Mouse (Mus musculus) G1E (cell line): ENCODE measurements around the gene Tmeff1. TPM values are rescaled to one million over a fixed set of nuclear protein-coding genes. Genes with fewer than 3 reads are reported as not detected.

ENCODE experiments used
- ATAC-seq: 2 replicates; pipeline ENCODE4 v1.8.0; 2016; ENCODE audit warnings: mild to moderate bottlenecking; ENCODE audit not compliant: insufficient number of reproducible peaks, poor library complexity, low FRiP score, severe bottlenecking; ENCODE audit errors: extremely low read depth
- DNase-seq: peaks from one replicate; pipeline ENCODE4 v3.0.0; 2012; ENCODE audit warnings: low spot score
- H3K27me3 ChIP-seq: 2 replicates; pipeline ENCODE4 v1.6.1; 2012; ENCODE audit warnings: mild to moderate bottlenecking, low read length, inconsistent platforms; ENCODE audit not compliant: insufficient read depth
- H3K36me3 ChIP-seq: replicated peaks from 2 replicates; pipeline ENCODE3; 2012; ENCODE audit warnings: mild to moderate bottlenecking, inconsistent platforms
- H3K4me1 ChIP-seq: 2 replicates; pipeline ENCODE4 v1.6.1; 2012; ENCODE audit warnings: low read depth, low read length, inconsistent platforms, mixed read lengths; ENCODE audit not compliant: insufficient read depth
- H3K4me3 ChIP-seq: 2 replicates; pipeline ENCODE4 v1.5.1; 2012; ENCODE audit warnings: low read depth, mild to moderate bottlenecking, inconsistent platforms, low read length, moderate library complexity, mixed read lengths
- H3K9me3 ChIP-seq: replicated peaks from 2 replicates; pipeline ENCODE4 v1.6.1; 2012; ENCODE audit warnings: inconsistent platforms
- CTCF ChIP-seq: IDR thresholded peaks from 2 replicates; pipeline ENCODE4 v1.5.1; 2012; ENCODE audit warnings: low read depth, low read length, inconsistent platforms, mixed read lengths
- GATA1 ChIP-seq: IDR thresholded peaks from 2 replicates; pipeline ENCODE4 v1.6.1; 2012; ENCODE audit warnings: borderline replicate concordance, low read length, inconsistent platforms, mixed read lengths
- GATA2 ChIP-seq: IDR thresholded peaks from 2 replicates; pipeline ENCODE4 v1.6.1; 2012; ENCODE audit warnings: low read depth, low read length, inconsistent platforms, borderline replicate concordance
- POLR2AphosphoS5 ChIP-seq: IDR thresholded peaks from 2 replicates; pipeline ENCODE4 v1.6.1; 2012; ENCODE audit warnings: low read depth, low read length, inconsistent platforms; ENCODE audit not compliant: insufficient replicate concordance
- TAL1 ChIP-seq: conservative IDR thresholded peaks from 2 replicates; pipeline ENCODE4 v1.6.1; 2012; ENCODE audit warnings: low read depth, low read length, inconsistent platforms, mixed read lengths
- polyA plus RNA-seq: library from polyadenylated mRNA; stranded (reverse); fragments of >175 nt; gene quantifications from 2 replicates; pipeline ENCODE4 v1.2.3, GENCODE M21; 2012
- total RNA-seq, 2 experiments: library from RNA; stranded (forward) in 1 of 2; stranded (reverse) in 1 of 2; fragments of 200-1000 nt in 1 of 2; fragments of >200 nt in 1 of 2; fragmentation: Nextera tagmentation in 1 of 2; gene quantifications; 2 replicates each; pipeline ENCODE4 v1.2.3; 2014 to 2017

The Tmeff1 gene
- total and polyA plus RNA-seq, 3 experiments = not detected

DNA sequence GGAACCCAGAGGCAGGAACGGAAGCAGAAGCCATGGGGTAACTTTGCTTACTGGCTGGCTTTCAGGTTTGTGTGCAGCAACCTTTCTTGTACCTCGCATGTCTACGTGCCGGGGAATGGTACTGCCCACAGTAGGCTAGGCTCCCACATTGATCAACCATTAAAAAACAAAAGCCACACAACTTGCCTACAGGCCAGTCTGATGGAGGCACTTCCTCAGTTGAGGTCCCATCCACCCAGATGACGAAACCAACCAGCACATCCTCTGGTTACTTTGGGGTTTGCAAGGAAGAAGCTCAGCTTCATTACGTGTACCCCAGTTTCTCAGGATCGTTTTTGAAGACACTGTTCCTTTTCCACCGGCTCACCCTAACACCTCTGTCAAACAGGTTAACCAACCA is 71.6 kb downstream of the Tmeff1 start:
- Histone ChIP-seq H3K36me3 (no peaks in the 10 kb centered on the region), H3K27me3 (no peaks in the 10 kb centered on the region), H3K4me1 (no peaks in the 10 kb centered on the region), H3K9me3 (peaks cover 38% of the 10 kb centered on the region), H3K4me3 (no peak overlapping the region)
- no peak for DNase-seq
- ATAC-seq = no peak
- no peak for TF ChIP-seq TAL1
- no peak for TF ChIP-seq GATA1
- TF ChIP-seq CTCF = no peak
- TF ChIP-seq POLR2AphosphoS5 = no peak
- no peak for TF ChIP-seq GATA2

GRCm38 (mm10) chr4:48660144-48660543 is 75.2 kb downstream of the Tmeff1 start:
- ATAC-seq (no peak), DNase-seq (no peak)
- no peak for TF ChIP-seq GATA1
- TF ChIP-seq TAL1 = no peak
- no peak for TF ChIP-seq POLR2AphosphoS5
- TF ChIP-seq CTCF = no peak
- no peak for TF ChIP-seq GATA2
- no peaks in the 10 kb centered on the region for H3K27me3 ChIP-seq
- peaks cover 34% of the 10 kb centered on the region for H3K9me3 ChIP-seq
- no peaks in the 10 kb centered on the region for H3K36me3 ChIP-seq
- H3K4me3 ChIP-seq = no peak overlapping the region
- H3K4me1 ChIP-seq = no peaks in the 10 kb centered on the region

- Histone ChIP-seq H3K4me3 (no peak overlapping the region), H3K36me3 (no peaks in the 10 kb centered on the region), H3K27me3 (no peaks in the 10 kb centered on the region), H3K4me1 (no peaks in the 10 kb centered on the region), H3K9me3 (peaks cover 33% of the 10 kb centered on the region)
- DNase-seq (no peak), ATAC-seq (no peak)
- TF ChIP-seq POLR2AphosphoS5 = no peak
- no peak for TF ChIP-seq TAL1
- TF ChIP-seq CTCF = no peak
- TF ChIP-seq GATA2 = no peak
- TF ChIP-seq GATA1 = no peak
These were observed 75.9 kb downstream of the Tmeff1 start for GRCm38 (mm10) chr4:48660619-48661575.

DNA sequence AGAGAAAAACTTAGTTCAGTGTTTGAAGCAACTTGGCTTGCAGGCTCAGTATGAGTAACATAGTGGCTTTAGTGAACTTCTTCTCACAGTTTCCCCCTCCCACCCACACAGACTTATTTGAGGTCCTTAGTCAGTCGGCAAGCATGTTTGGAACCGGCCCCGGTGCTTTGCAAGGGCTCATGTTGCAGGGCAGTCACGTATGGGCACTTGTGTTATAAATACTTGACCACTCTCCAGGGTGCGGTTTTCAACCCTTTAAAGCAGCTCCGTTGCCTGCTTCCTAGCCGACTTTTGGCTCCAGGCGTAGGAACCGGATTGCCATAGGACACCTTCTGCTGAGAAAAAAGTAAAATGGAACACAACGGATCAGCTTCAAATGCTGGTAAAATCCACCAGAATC is 78.3 kb downstream of the Tmeff1 start, which contains the start of gene Cavin4:
Cavin4 (plus strand) TSS at position 244 of the 400 bp plus-strand sequence.
- H3K4me3 ChIP-seq = no peak within 1 kb of the TSS
- no peaks in the 10 kb centered on the region for H3K27me3 ChIP-seq
- H3K4me1 ChIP-seq = no peaks in the 10 kb centered on the region
- H3K36me3 ChIP-seq = no peaks in the 10 kb centered on the region
- no peak for ATAC-seq
- TF ChIP-seq TAL1 (no peak), POLR2AphosphoS5 (no peak), GATA2 (no peak), GATA1 (no peak), CTCF (no peak)
- H3K9me3 ChIP-seq = peaks cover 27% of the 10 kb centered on the region
- no peak for DNase-seq

DNA sequence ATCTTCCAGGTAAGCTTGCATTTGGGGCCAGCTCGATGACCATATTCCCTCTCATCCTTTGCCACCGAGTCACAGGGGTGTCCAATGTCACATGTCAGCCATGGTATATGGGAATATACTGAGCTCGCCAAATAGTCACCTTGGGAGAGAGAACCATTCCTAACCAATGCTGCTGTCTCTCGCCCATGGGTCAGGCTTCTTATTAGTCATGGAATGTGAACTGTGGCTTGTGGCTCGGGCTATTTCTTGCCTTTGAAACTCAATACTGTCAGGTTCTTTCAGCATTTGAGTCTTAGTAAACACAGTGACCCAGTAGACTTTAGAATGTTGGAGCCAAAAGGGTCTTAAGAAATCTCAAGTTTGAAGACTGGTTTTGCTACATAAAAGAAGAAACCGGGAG is 79.0 kb downstream of the Tmeff1 start:
- TF ChIP-seq CTCF = no peak
- no peak for TF ChIP-seq GATA1
- TF ChIP-seq POLR2AphosphoS5 = no peak
- no peak for TF ChIP-seq GATA2
- no peak for TF ChIP-seq TAL1

DNA sequence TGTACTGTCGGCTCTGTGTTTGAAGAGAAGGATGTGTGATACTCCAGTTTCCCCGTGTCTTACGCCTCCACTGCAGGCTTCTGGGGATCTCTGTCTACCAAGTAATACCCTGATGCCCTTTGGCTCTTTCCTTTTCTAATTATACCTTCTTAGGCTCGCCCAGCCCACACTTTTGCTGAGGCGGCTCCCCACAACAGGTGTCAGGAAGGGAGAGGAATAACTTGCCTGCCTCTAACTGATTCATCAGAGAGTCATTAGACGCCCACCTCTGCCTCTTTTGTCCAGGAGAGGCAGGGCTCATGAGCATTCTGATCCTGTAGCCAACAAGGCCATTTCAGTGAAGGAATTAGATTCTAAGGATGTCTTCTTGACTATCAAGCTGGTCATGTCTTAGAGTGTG is 82.3 kb downstream of the Tmeff1 start:
- H3K4me1 ChIP-seq = no peaks in the 10 kb centered on the region
- no peak for ATAC-seq
- no peaks in the 10 kb centered on the region for H3K27me3 ChIP-seq
- no peak overlapping the region for H3K4me3 ChIP-seq
- no peak for DNase-seq
- no peak for TF ChIP-seq POLR2AphosphoS5
- no peak for TF ChIP-seq TAL1
- no peak for TF ChIP-seq CTCF
- no peak for TF ChIP-seq GATA2
- no peak for TF ChIP-seq GATA1
- H3K9me3 ChIP-seq = peaks cover 32% of the 10 kb centered on the region
- no peaks in the 10 kb centered on the region for H3K36me3 ChIP-seq

More for the DNA sequence above, 79.0 kb downstream of the Tmeff1 start:
- no peaks in the 10 kb centered on the region for H3K4me1 ChIP-seq
- peaks cover 25% of the 10 kb centered on the region for H3K9me3 ChIP-seq
- DNase-seq = no peak
- no peak overlapping the region for H3K4me3 ChIP-seq
- H3K27me3 ChIP-seq = no peaks in the 10 kb centered on the region
- no peaks in the 10 kb centered on the region for H3K36me3 ChIP-seq
- ATAC-seq = no peak
